Mouse (Mus musculus): ENCODE results near the gene Ifi47. TPM values are rescaled to one million over a fixed set of nuclear protein-coding genes. Genes with fewer than 3 reads are reported as not detected.

Ifi47 gene
- polyA plus RNA-seq, 1 experiment from 2014 or later = 7.0 TPM

DNA sequence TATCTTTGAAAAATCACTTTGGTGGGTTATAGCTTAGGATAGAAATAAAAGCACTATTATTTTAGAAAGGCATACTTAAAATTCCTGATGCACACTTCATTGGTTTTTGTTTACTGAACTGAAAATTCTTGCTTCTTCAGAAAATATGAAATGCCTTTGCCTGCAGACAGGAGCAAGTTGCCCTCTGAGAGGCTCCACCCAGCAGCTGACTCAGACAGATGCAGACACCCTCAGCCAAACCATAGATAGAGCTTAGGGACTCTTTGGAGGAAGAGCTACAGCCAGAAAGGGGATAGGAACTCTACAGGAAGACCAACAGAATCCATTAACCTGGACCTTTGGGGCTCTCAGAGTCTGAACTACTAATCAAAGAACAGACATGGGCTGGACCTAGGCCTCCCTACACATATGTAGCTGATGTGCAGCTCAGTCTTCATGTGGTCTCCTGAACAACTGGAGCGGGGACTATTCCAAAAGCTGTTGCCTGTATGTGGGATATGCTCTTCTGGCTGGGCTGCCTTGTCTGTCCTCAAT lies 15.7 kb downstream of the Ifi47 start:
- ATAC-seq = no peak
- Histone ChIP-seq H3K4me1 (peaks cover 65% of the 10 kb centered on the region), H3K27me3 (replicated peaks) (no peaks in the 10 kb centered on the region), H3K4me2 (peak overlapping the region; percentile 12; the same call in 1 of the 2 replicates), H3K27ac (peak overlapping the region; percentile 70), H3K36me3 (no peaks in the 10 kb centered on the region), H3K4me3 (no peak overlapping the region), H3K9me3 (replicated peaks) (no peaks in the 10 kb centered on the region), H3K9ac (peak overlapping the region; percentile 43; the same call in 1 of the 2 replicates)
- 96% methylated on average over 1 of the region's 1 CpGs for WGBS (ENCODE audit: insufficient replicate concordance)

DNA sequence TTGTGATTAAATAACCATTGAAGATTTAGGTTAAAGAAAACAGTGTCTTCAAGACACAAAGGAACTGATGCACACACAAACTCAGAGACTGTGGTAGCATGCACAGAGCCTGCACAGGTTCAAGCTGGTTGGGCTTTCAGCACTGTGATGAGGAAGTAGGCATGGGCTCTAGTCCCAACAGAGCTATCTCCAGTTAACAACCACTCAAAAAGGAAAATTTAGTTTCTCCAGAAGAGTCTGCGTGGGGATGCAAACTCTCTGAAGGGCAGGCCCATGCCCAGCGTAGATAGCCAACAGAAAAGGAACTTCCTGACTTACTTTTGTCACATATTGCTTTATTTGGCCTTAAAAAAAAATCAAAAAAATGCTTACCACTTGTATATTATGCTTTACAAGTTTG lies 16.4 kb downstream of the Ifi47 start:
- no peak for ATAC-seq
- Histone ChIP-seq H3K9ac (no peak overlapping the region), H3K27me3 (replicated peaks) (no peaks in the 10 kb centered on the region), H3K9me3 (replicated peaks) (no peaks in the 10 kb centered on the region), H3K4me1 (peaks cover 58% of the 10 kb centered on the region), H3K4me3 (no peak overlapping the region), H3K4me2 (no peak overlapping the region), H3K27ac (peak overlapping the region; percentile 70; the same call in 1 of the 2 replicates), H3K36me3 (no peaks in the 10 kb centered on the region)
- 71% methylated on average over 2 of the region's 2 CpGs for WGBS (ENCODE audit: insufficient replicate concordance)

DNA sequence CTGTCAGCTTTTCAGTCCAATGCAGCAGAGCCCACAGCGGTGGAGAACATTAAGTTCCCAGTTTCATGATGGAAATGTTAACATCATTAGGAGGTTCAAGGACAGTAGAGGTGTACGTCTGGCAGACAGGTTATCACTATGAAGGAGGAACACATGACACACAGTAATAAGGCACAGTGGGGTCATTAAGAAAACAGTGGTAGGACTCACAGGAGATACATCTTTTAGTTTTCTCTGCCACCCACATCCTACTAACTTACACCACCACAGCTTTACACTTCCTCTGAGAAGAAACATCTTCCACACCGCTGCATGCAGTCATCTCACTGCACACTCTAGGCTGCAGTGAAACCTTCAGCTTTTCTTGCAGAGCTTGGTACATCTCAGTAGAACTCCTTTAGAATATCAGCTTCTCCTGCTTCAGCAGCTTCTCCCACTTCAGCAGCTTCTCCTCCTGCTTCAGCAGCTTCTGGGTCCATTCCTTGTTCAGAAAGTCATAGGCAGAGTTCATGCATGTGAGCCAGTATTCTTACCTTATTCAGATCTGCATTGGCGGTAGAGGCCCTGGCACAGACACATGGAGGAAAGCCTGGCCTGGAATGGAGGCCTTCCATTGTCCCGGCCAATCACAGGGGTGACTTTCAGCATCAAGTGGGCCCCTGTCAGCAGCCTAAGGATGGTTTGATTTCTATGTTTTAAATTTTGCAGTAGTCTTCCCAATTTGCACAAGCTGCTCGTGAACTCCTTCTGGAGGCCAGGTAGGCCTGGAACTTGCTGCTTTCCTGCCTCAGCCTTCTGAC lies 17.7 kb downstream of the Ifi47 start:
- ATAC-seq = no peak
- Histone ChIP-seq H3K27me3 (replicated peaks) (no peaks in the 10 kb centered on the region), H3K27ac (no peak overlapping the region), H3K4me3 (no peak overlapping the region), H3K4me2 (no peak overlapping the region), H3K9ac (no peak overlapping the region), H3K36me3 (no peaks in the 10 kb centered on the region), H3K9me3 (replicated peaks) (no peaks in the 10 kb centered on the region), H3K4me1 (peaks cover 46% of the 10 kb centered on the region)
- 74% methylated on average over 6 of the region's 6 CpGs for WGBS (ENCODE audit: insufficient replicate concordance)

DNA sequence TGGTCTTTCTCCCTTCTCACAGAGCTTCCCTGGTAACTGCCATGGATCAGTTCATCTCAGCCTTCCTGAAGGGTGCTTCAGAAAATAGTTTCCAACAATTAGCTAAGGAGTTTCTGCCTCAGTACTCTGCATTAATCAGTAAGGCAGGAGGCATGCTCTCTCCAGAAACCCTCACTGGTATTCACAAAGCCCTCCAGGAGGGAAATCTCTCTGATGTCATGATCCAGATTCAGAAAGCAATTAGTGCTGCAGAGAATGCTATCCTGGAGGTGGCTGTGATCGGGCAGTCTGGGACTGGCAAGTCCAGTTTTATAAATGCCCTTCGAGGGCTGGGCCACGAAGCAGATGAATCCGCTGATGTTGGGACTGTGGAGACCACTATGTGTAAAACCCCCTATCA lies 19.0 kb downstream of the Ifi47 start:
- Histone ChIP-seq H3K4me3 (no peak overlapping the region), H3K9ac (no peak overlapping the region; the same call in 1 of the 2 replicates), H3K4me1 (peaks cover 39% of the 10 kb centered on the region), H3K9me3 (replicated peaks) (no peaks in the 10 kb centered on the region), H3K27ac (no peak overlapping the region), H3K4me2 (no peak overlapping the region), H3K36me3 (no peaks in the 10 kb centered on the region), H3K27me3 (replicated peaks) (no peaks in the 10 kb centered on the region)
- ATAC-seq = no peak
- WGBS (ENCODE audit: insufficient replicate concordance) = 95% methylated on average over 4 of the region's 4 CpGs

DNA sequence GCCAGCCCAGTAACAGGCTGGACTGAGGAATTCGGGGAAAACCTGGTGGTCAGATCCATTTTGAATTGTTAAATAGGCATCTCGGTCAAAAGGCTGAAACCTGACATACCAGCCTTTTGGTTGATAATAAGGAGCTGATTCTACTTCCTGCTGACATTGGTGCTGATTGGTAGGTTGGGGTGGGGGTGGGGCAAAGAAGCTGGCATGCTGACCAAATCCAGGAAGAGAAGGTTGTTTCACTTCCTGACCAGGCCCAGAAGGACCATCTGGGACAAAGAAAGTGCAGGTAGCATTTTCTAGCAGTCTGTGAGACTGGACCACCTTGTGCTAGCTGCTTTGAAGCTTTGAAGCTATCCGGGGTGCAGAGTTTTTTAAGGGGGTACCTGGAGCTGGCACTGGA lies 24.0 kb downstream of the Ifi47 start:
- Histone ChIP-seq H3K9ac (no peak overlapping the region), H3K9me3 (replicated peaks) (no peaks in the 10 kb centered on the region), H3K36me3 (no peaks in the 10 kb centered on the region), H3K4me2 (no peak overlapping the region), H3K4me3 (no peak overlapping the region), H3K4me1 (peaks cover 42% of the 10 kb centered on the region), H3K27ac (no peak overlapping the region), H3K27me3 (replicated peaks) (no peaks in the 10 kb centered on the region)
- WGBS (ENCODE audit: insufficient replicate concordance) = 73% methylated on average over 3 of the region's 3 CpGs
- no peak for ATAC-seq

DNA sequence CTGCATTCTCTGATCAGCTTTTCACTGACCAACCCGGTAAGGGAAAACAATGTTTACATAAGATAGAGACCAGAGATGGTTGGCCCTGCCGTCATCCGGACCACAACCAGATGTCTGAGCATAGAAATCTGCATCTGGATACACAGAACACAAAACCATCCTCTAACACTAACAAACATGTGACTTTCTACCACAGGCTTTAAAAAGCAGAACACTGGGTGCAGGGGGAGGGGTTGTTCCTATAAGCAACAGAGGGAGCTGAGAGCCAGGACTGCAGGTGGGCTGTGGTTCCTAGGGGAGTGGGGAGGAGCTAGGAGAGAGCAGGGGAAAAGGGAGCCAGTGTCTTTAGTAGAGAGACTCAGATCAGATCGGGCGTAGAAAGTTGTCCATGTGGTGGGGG lies 25.1 kb downstream of the Ifi47 start:
- H3K9ac ChIP-seq = no peak overlapping the region
- H3K9me3 ChIP-seq (replicated peaks) = no peaks in the 10 kb centered on the region
- H3K36me3 ChIP-seq = no peaks in the 10 kb centered on the region
- H3K27ac ChIP-seq = peak overlapping the region; percentile 22; the same call in 1 of the 2 replicates
- peaks cover 42% of the 10 kb centered on the region for H3K4me1 ChIP-seq
- peak; percentile 16; the same call in 1 of the 2 replicates for ATAC-seq
- no peak overlapping the region for H3K4me2 ChIP-seq
- WGBS (ENCODE audit: insufficient replicate concordance) = 54% methylated on average over 5 of the region's 5 CpGs
- H3K27me3 ChIP-seq (replicated peaks) = no peaks in the 10 kb centered on the region
- H3K4me3 ChIP-seq = no peak overlapping the region

DNA sequence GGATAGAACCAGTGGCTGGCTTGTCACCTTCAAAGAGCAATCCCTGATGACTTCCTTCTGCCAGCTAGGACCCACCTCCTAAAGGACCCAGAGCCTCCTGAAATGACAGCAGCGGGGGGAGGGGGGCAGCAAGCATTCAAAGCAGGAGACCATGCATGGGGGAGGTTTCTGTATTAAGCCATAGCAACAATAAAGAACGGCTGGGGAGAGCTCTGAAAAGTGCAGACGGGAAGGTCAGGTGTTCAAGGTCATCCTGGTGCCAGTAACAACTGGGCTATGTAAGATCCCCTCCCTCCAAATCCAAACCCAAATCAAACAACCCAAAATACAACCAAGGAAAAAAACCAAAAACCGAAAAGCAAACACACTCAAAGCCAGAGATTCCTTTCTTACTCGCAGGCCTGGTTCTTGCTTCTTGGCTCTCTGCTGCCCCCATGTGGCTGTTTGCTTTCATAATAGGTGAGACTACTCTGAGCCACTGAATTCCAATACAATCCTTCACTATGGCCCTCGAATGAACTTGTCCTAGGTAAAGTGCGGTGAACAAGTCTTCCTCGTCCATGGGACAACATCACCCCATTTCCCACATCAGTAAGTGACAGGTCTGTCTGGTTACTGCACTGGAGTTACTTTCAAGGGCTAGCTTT lies 26.8 kb downstream of the Ifi47 start:
- H3K27me3 ChIP-seq (replicated peaks) = no peaks in the 10 kb centered on the region
- H3K4me2 ChIP-seq = no peak overlapping the region
- 21% methylated on average over 8 of the region's 8 CpGs for WGBS (ENCODE audit: insufficient replicate concordance)
- H3K9me3 ChIP-seq (replicated peaks) = no peaks in the 10 kb centered on the region
- no peak overlapping the region for H3K4me3 ChIP-seq
- no peaks in the 10 kb centered on the region for H3K36me3 ChIP-seq
- H3K4me1 ChIP-seq = peaks cover 42% of the 10 kb centered on the region
- ATAC-seq = peak; percentile 45
- H3K27ac ChIP-seq = no peak overlapping the region
- no peak overlapping the region for H3K9ac ChIP-seq

DNA sequence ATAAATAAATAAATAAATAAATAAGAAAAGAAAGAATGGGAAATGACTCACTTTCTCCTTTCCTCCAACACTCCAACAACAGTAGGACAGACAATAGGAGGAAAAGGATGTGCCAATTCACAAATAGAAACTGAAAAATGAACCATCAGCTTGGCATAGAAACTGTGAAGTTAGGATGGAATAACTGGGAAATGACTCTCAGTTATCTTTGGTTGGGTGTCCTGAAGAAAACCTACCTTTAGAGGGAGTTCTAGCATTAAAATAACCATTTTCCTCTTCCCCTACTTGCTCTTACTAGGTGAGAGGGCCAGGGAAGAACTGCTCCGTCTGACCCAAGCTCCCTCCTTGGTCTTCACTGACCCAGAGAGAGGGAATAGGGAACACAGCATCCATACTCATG lies 29.4 kb downstream of the Ifi47 start:
- no peak overlapping the region for H3K4me3 ChIP-seq
- H3K27ac ChIP-seq = no peak overlapping the region
- H3K9ac ChIP-seq = no peak overlapping the region
- H3K4me1 ChIP-seq = peaks cover 33% of the 10 kb centered on the region
- H3K9me3 ChIP-seq (replicated peaks) = no peaks in the 10 kb centered on the region
- no peaks in the 10 kb centered on the region for H3K27me3 ChIP-seq (replicated peaks)
- 54% methylated on average over 1 of the region's 1 CpGs for WGBS (ENCODE audit: insufficient replicate concordance)
- no peak for ATAC-seq
- H3K36me3 ChIP-seq = no peaks in the 10 kb centered on the region
- no peak overlapping the region for H3K4me2 ChIP-seq

DNA sequence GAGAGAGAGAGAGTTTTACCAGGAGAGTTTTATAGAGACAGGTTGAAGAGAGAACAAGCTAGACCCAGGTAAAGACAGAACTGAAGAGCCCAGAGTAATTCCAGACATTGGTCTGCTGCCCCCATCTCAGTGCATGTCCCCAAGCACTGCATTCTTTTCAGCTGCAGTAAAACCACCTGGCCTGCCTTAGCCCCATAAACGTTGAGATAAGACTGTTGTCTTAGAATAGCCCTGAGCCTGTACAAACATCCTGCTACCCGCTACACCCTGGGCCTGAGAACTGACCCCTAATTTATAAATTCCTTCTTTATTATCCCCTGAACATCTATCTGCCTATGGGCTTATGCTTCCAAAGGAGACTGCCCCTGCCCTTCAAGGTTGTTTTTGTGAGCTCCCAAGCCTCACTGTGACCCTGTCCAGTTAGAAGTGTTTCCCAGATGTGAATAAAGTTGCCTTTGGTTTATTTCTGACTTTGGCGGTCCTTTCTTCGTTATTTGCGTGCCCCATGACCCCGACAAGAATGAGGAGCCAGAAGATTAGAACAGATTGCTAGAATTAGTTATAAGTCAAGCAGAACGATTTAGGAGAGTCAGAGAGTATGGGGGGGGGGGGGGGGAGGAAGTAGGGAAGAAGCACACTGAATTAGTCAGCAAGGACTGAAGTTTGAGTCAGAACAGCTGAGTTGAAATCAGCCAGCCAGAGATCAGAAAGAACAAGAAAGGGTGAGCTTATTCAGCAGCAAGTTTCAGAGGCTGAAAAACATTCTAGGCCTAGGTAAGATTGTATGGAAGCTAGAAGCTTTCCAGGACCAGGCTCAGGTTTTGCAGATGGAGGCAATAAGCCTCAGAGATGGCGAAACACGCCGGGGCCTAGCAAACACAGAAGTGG lies 31.5 kb downstream of the Ifi47 start:
- Histone ChIP-seq H3K36me3 (no peaks in the 10 kb centered on the region), H3K4me3 (no peak overlapping the region), H3K9me3 (replicated peaks) (no peaks in the 10 kb centered on the region), H3K4me1 (peaks cover 12% of the 10 kb centered on the region), H3K9ac (no peak overlapping the region), H3K4me2 (no peak overlapping the region), H3K27me3 (replicated peaks) (no peaks in the 10 kb centered on the region), H3K27ac (no peak overlapping the region)
- WGBS (ENCODE audit: insufficient replicate concordance) = 66% methylated on average over 10 of the region's 10 CpGs
- ATAC-seq = no peak

DNA sequence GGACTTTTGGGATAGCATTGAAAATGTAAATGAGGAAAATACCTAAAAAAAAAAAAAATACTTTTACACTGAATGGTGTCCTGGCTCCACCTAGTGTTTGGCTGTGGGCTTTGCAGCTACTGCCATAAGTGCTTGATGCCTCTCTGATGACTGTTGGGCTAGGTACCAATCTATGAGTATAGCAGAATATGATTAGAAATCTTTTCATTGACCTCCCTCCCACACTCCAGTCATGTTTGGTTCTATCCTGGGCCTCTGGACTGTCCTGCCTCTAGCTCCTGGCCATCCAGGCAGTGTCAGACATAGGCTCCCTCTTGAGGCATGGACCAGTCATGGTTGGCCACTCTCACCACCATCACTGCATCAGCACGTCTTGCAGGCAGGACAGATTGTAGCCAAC lies 32.4 kb downstream of the Ifi47 start:
- 27% methylated on average over 1 of the region's 1 CpGs for WGBS (ENCODE audit: insufficient replicate concordance)
- Histone ChIP-seq H3K36me3 (no peaks in the 10 kb centered on the region), H3K9me3 (replicated peaks) (no peaks in the 10 kb centered on the region), H3K27me3 (replicated peaks) (no peaks in the 10 kb centered on the region), H3K4me2 (no peak overlapping the region), H3K4me3 (no peak overlapping the region), H3K27ac (no peak overlapping the region), H3K4me1 (peaks cover 4% of the 10 kb centered on the region; the same call in 1 of the 2 replicates), H3K9ac (no peak overlapping the region)
- no peak for ATAC-seq

DNA sequence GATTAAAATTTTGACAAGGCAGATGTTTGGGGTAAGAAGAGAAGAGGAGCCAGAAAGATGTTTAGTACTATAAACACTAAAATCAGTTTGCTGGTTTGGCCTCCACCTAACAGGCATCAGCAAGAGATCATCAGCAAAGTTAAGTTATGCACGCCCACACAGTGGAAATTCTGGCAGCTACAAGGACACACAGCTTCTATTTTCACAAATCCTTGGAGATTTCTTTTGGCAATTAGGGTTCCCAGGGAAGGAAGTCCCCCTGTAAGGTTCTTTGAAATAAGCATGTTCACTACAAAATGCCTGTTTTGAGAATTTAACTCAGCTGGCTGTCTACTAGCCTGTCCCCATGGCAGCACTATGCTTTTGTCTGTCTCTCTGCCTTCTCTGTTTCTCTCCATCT lies 34.6 kb downstream of the Ifi47 start:
- Histone ChIP-seq H3K4me1 (no peaks in the 10 kb centered on the region), H3K9me3 (replicated peaks) (no peaks in the 10 kb centered on the region), H3K27ac (no peak overlapping the region), H3K9ac (no peak overlapping the region), H3K36me3 (no peaks in the 10 kb centered on the region), H3K4me3 (no peak overlapping the region), H3K27me3 (replicated peaks) (no peaks in the 10 kb centered on the region), H3K4me2 (no peak overlapping the region)
- 56% methylated on average over 1 of the region's 1 CpGs for WGBS (ENCODE audit: insufficient replicate concordance)
- no peak for ATAC-seq
